Mouse (Mus musculus) heart, postnatal 0 days (tissue): Measurements from ENCODE around the gene Mtpn. TPM values are rescaled to one million over a fixed set of nuclear protein-coding genes. Genes with fewer than 3 reads are reported as not detected.

Experiments
- ATAC-seq: fragments of 200-750 bp; cut with Nextera tagmentation; 2 replicates; pipeline ENCODE4 v1.8.0; 2017; ENCODE audit warnings: low read depth, moderate number of reproducible peaks, moderate library complexity; ENCODE audit not compliant: insufficient read depth
- DNase-seq: peaks from one replicate; pipeline ENCODE4 v3.0.0-alpha.2; 2016; ENCODE audit warnings: low spot score
- H3K27ac ChIP-seq: fragments of 300-500 bp; sonication (generic); 2 replicates; pipeline ENCODE4 v1.5.1; 2014; ENCODE audit warnings: low read depth, mild to moderate bottlenecking
- H3K27me3 ChIP-seq: fragments of 300-500 bp; sonication (generic); 2 replicates; pipeline ENCODE4 v1.6.1; 2014; ENCODE audit warnings: low read length, mixed read lengths; ENCODE audit not compliant: control insufficient read depth, insufficient read depth
- H3K36me3 ChIP-seq: fragments of 300-500 bp; sonication (generic); replicated peaks from 2 replicates; pipeline ENCODE4 v1.6.1; 2014; ENCODE audit warnings: low read length, mixed read lengths; ENCODE audit not compliant: control insufficient read depth, insufficient read depth
- H3K4me1 ChIP-seq: fragments of 300-500 bp; sonication (generic); 2 replicates; pipeline ENCODE4 v1.6.1; 2014; ENCODE audit warnings: antibody characterized with exemption; ENCODE audit not compliant: control insufficient read depth, insufficient read depth
- H3K4me2 ChIP-seq: fragments of 300-500 bp; sonication (generic); 2 replicates; pipeline ENCODE4 v1.6.1; 2014; ENCODE audit warnings: low read depth, mild to moderate bottlenecking, low read length, moderate library complexity
- H3K4me3 ChIP-seq: fragments of 300-500 bp; sonication (generic); 2 replicates; pipeline ENCODE4 v1.5.1; 2014; ENCODE audit warnings: low read depth, low read length
- H3K9ac ChIP-seq: fragments of 300-500 bp; sonication (generic); replicated peaks from 2 replicates; pipeline ENCODE4 v1.6.1; 2014; ENCODE audit warnings: low read depth, low read length, mixed read lengths
- H3K9me3 ChIP-seq: fragments of 300-500 bp; sonication (generic); replicated peaks from 2 replicates; pipeline ENCODE4 v1.6.1; 2016; ENCODE audit warnings: low read length; ENCODE audit not compliant: control insufficient read depth
- CTCF ChIP-seq: IDR thresholded peaks from 2 replicates; pipeline ENCODE4 v1.5.1; 2016; ENCODE audit warnings: antibody characterized with exemption, control low read depth, low read depth
- EP300 ChIP-seq: IDR thresholded peaks from 2 replicates; pipeline ENCODE4 v1.6.1; 2016; ENCODE audit warnings: antibody characterized with exemption, low read depth
- WGBS: fragments of 180-500 bp; shearing (Covaris S2); extraction: QIAGEN DNeasy Blood & Tissue Kit; methylation state at CpG from one replicate; pipeline ENCODE4 v1.1.7; 2014; 5-methylcytosine and 5-hydroxymethylcytosine counted together
- polyA plus RNA-seq: library from polyadenylated mRNA; unstranded; fragments of >200 nt; fragmentation: Nextera tagmentation; extraction: Ambion mirVana; gene quantifications from 2 replicates; pipeline ENCODE4 v1.2.1, GENCODE M21; 2015
- total RNA-seq: library from RNA; depleted of rRNA; stranded (reverse); fragments of >200 nt; gene quantifications from 2 replicates; pipeline ENCODE4 v1.2.3, GENCODE M21; 2014; ENCODE audit warnings: low replicate concordance

Gene Mtpn
- total and polyA plus RNA-seq, 2 experiments from 2014 or later = 38.0 to 51.5 TPM

DNA sequence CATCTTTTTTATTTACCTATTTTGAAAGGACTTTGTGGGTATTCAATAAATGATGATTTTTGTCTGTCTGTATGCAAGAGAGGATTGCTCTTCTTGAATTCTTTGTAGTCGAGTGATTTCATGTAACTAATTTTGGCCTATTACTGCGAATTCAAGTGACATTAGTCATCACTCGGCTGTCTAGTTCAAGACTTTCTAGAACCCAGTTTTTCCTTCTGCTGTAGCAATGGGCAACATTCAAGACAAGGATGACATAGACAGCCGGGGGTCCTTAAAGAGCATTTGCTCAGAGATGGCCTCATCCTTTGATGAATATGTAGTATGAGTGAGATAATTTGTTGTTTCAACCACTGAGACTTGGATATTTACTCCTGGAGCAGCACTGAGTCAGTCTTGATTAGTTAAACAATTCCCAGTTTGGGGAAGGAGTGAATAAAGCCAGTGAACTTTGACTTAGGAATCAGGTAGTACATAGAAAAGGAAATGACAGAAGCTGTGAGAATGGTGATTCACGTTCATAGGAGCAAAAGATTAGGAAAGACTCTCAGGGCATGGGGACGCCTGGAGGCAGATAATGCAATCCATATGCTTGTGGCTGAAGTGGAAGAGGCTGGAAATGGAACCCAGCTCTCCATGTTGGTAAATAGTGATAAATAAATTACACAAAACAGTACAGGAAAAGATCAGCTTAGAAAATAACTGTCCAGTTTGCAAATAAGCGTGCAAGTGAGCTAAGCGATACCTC is 3.1 kb upstream of the Mtpn start:
- Histone ChIP-seq H3K9me3 (peaks cover 9% of the 10 kb centered on the region; the same call in 1 of the 2 replicates), H3K4me1 (peaks cover 8% of the 10 kb centered on the region; the same call in 1 of the 2 replicates), H3K27ac (no peak overlapping the region), H3K4me2 (no peak overlapping the region), H3K36me3 (no peaks in the 10 kb centered on the region), H3K27me3 (no peaks in the 10 kb centered on the region), H3K9ac (no peak overlapping the region), H3K4me3 (no peak overlapping the region)
- DNase-seq = no peak
- ATAC-seq = no peak
- no peak for TF ChIP-seq EP300
- no peak for TF ChIP-seq CTCF
- WGBS = 55% methylated on average over 8 of the region's 8 CpGs

DNA sequence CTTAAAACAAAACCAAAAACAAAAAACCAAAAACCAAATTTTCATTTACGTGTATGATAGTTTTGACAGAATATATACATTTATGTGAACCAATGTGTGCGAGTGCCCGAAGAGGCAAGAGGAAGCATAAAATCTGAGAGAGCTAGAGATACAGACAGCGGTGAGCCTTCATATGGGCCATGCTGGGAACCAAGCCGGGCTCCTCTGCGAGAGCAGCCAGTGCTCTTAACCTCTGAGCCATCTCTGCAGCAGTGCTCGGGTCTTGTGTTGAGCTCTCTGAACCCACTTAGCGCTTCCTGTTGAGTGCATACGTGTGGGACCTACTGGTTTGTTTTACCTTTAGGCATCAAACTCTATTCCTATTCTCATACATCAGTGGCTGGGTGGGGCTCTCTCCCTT is 689 bp upstream of the Mtpn start:
- 91% methylated on average over 9 of the region's 9 CpGs for WGBS
- no peak overlapping the region for H3K27ac ChIP-seq
- peaks cover 12% of the 10 kb centered on the region; the same call in 1 of the 2 replicates for H3K4me1 ChIP-seq
- H3K36me3 ChIP-seq = no peaks in the 10 kb centered on the region
- H3K4me2 ChIP-seq = no peak overlapping the region
- no peaks in the 10 kb centered on the region for H3K27me3 ChIP-seq
- DNase-seq (no peak), ATAC-seq (no peak)
- H3K9ac ChIP-seq = no peak overlapping the region
- TF ChIP-seq EP300 (no peak), CTCF (no peak)
- H3K4me3 ChIP-seq = no peak overlapping the region
- H3K9me3 ChIP-seq = no peaks in the 10 kb centered on the region

DNA sequence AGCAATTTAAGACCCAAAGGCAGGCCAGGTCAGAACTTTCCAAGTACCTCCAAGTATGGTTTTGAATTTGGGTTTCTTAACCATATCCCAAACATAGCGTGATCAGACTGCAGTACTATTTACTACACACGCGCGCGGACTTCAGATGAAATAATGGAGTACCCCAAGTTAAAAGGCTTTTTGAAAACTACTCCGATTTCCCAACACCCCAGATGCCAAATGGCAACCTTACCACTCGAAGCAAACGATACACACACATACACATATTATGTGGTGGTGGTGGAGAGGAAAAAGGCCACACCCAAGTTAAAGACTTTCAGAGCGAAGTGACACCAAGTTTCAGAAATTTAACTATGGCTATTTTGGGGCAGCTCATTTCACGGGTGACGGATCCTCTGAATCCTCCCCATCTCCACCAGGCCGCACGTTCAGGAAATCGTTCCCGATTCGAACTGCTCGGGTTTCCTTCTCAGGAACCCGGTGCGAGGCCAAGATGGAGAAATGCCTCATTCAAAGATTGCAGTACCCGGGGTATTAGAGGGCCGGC is 858 bp downstream of the Mtpn start:
- H3K27me3 ChIP-seq = no peaks in the 10 kb centered on the region
- ATAC-seq = no peak
- H3K36me3 ChIP-seq = no peaks in the 10 kb centered on the region
- no peaks in the 10 kb centered on the region for H3K9me3 ChIP-seq
- peak overlapping the region; percentile 94 for H3K9ac ChIP-seq
- DNase-seq = no peak
- peak overlapping the region; percentile 85 for H3K4me2 ChIP-seq
- H3K4me3 ChIP-seq = peak overlapping the region; percentile 92
- peak overlapping the region; percentile 87 for H3K27ac ChIP-seq
- 4% methylated on average over 21 of the region's 21 CpGs for WGBS
- H3K4me1 ChIP-seq = peaks cover 12% of the 10 kb centered on the region; the same call in 1 of the 2 replicates
- no peak for TF ChIP-seq EP300
- no peak for TF ChIP-seq CTCF

DNA sequence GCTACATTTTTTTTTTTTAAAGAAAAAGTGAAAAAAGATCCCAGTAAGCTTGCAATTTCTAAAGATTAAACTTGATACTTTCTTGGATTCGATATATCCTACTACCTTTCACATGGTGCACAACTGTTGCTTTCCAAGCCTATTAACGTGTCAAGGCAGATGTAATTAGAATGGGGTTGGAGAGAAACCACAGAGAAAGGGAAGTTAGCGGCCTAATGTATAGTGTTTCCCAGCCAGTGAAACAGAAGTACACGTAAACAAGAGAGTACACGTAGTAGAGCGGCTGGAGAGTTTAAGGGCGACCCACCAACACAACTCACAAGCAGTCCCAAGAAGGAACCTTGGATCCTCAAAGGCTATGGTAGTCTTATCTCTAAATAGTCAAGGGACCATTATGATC is 3.7 kb downstream of the Mtpn start:
- WGBS = 91% methylated on average over 7 of the region's 7 CpGs
- TF ChIP-seq EP300 (no peak), CTCF (no peak)
- Histone ChIP-seq H3K36me3 (no peaks in the 10 kb centered on the region), H3K9me3 (no peaks in the 10 kb centered on the region), H3K4me1 (peaks cover 12% of the 10 kb centered on the region; the same call in 1 of the 2 replicates), H3K9ac (no peak overlapping the region), H3K4me3 (no peak overlapping the region), H3K4me2 (no peak overlapping the region), H3K27ac (no peak overlapping the region), H3K27me3 (no peaks in the 10 kb centered on the region)
- no peak for DNase-seq
- no peak for ATAC-seq

GRCm38 (mm10) chr6:35513362-35513761 is 26.3 kb downstream of the Mtpn start:
- ATAC-seq = no peak
- Histone ChIP-seq H3K9me3 (no peaks in the 10 kb centered on the region), H3K4me1 (no peaks in the 10 kb centered on the region), H3K9ac (no peak overlapping the region), H3K27me3 (no peaks in the 10 kb centered on the region), H3K4me2 (no peak overlapping the region), H3K27ac (no peak overlapping the region), H3K4me3 (no peak overlapping the region), H3K36me3 (peaks cover 29% of the 10 kb centered on the region)
- TF ChIP-seq CTCF = no peak
- TF ChIP-seq EP300 = no peak
- no peak for DNase-seq
